Mouse (Mus musculus) granulocyte monocyte progenitor cell, adult 5-6 weeks (primary cell): ENCODE results near the gene Rab25. TPM values are rescaled to one million over a fixed set of nuclear protein-coding genes. Genes with fewer than 3 reads are reported as not detected.
A peak's percentile ranks its signal among the peaks of the same experiment; 100 is the strongest.

Experiments
- ATAC-seq: replicated peaks from 2 replicates; pipeline ENCODE4 v1.8.0; 2016; ENCODE audit warnings: mild to moderate bottlenecking, moderate TSS enrichment, inconsistent platforms; ENCODE audit not compliant: poor library complexity, severe bottlenecking
- total RNA-seq, 2 experiments: library from RNA; stranded (forward) in 1 of 2; stranded (reverse) in 1 of 2; fragments of 200-712, 200-1000 nt in 1 of 2; fragments of >200 nt in 1 of 2; fragmentation: Nextera tagmentation in 1 of 2; gene quantifications; 2 replicates each; pipeline ENCODE4 v1.2.3; 2014 to 2017

The Rab25 gene
- total RNA-seq, 2 experiments from 2014 or later = 1.2 TPM; not detected in 1

DNA sequence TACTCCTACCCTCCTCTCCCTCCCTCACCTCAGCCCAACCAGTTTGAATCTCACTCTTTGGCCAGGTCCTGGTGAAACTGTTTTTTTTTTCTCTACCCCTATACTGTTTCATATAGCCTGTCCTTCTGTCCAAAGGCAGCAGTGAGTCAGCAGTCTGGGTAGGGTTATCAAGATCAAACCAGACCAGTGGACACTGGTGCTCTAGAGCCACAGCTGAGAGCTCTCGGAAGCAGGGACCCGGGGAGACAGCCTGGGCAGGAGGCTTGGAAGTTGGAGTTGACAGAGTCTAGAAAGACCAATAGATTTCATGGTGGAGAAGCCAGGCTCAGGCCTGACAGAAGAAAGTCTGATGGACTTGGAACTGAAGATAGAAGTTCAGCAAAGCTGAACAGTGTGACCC, 20.5 kb upstream of the Rab25 start:
- no peak for ATAC-seq

DNA sequence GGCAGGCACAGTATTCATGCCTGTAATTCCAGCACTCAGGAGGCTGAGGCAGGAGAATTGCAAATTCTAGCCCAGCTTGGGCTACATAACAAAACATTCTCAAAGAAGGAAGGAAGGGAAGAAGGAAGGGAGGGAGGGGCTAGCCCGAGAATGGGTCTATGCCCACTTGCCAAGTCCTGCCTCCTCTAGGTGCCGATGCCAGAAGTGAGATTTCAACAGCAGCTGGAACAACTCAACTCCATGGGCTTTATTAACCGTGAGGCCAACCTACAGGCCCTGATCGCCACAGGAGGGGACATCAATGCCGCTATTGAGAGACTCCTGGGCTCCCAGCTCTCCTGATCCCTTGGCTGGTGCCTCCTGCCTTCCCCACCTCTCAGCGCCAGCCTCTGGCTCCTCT, 19.8 kb upstream of the Rab25 start:
- ATAC-seq = no peak

DNA sequence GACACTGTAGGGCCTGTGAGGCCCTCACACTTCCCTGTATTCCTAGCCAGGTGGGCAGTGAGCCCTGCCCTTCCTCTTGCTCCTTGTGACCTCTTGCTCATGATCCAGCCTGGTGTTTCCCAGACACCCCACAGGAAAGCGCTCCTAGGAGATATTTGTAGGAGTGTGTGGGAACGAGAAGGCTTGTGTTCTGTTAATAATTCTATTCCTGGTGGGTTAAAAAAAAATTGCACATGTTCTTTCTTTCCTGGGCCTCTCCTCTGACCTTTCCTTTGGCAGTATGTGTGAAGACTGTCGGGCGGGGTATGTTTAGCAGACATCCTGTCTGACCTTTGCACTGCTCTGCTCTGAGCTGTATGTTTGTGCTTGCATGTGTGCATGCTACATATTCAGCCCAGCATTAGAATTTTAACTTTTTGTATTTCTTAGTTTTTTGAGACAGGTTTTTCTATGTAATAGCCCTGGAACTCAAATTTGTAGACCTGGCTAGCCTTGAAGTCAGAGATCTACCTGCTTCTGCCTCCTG, 18.5 kb upstream of the Rab25 start:
- ATAC-seq = no peak

DNA sequence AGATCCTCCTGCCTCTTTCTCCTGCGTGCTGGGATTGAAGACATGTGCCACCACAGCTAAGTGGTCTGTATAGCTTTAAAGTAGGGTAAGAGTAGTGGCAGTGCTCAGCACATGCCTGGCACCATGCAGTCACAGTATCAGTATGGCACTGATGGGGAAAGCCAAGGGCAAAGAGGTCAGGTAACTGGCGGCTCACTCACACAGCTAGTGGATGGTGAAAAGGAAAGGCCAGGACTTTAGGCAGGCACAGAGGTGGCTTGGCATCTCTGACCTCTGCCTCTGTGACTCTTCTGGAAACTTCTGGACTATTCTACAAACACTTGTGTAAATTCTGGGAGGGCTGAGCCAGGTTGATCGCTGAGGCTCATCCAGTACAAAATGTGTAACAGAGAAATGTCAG, 18.0 kb upstream of the Rab25 start:
- no peak for ATAC-seq

DNA sequence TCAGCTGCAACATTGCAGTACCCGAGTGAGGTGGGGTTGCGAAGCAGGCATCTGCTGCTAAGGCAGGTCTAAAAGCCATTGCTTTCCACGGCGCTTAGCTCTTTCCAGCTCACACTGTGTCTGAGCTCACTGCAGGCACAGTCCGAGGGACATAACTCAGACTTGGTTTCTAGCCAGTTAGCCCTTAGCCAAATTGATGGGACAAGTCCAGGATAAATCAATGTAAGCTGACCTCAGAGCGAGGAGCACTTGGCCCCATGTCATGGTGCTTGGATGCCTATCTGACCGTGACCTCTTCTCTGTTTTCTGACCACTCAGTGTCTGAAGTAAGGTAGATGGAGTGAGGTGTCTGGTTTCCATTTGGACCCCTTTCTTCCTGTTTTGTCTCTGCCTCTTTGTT, 15.9 kb upstream of the Rab25 start:
- ATAC-seq = no peak

DNA sequence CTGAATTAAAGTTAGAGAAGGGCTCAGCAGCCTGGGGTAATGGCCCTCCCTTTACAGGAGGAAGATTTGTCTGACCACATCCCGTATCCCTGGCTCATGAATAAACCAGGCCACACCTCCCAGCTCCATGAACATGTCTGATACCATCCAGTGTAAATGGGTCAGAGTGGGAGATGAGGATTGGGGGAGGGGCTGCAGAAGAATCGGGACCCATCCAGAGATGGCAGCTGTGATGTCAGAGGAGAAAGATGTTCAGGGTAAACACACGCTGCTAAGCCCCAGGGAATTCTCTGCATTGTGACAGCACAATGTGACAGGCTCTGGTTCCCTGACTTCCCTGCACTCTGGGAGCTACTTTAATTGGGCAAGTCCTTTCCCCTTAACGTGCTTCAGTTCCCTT, 15.3 kb upstream of the Rab25 start:
- no peak for ATAC-seq

DNA sequence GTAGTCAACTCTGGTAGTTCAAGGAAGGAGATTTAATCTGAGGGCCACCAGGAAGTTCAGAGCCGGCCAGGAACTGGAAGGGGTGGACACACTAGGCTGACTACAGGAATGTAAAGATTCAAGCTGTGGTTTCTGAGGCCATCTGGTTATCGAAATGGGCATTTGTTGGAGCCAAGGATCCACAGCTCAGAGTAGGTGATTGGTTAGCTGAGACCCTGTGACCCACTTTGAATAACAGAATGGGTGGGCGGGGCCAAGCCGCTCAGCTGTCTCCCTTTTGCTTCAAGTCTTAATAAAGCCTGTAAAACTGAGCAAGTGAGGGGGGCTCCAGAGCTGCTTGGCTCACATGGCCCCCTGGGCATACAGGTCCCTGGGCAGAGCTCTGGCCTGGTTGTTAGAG, 13.9 kb upstream of the Rab25 start:
- ATAC-seq = no peak

DNA sequence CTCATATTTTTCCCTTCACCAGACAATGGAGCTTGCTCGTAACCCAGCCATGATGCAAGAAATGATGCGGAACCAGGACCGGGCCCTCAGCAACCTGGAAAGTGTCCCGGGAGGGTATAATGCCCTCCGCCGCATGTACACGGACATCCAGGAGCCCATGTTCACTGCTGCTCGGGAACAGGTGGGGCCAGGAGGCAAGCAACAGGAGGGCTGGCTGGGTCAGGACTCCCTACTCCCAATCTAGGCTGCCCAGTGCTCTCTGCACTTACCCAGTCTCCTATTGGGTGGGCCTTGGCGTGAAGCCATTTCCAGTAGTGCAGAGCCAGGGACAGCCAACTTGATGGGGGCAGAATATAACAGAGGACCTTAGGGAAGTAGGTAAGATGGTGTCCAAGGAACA, 11.5 kb upstream of the Rab25 start:
- no peak for ATAC-seq

DNA sequence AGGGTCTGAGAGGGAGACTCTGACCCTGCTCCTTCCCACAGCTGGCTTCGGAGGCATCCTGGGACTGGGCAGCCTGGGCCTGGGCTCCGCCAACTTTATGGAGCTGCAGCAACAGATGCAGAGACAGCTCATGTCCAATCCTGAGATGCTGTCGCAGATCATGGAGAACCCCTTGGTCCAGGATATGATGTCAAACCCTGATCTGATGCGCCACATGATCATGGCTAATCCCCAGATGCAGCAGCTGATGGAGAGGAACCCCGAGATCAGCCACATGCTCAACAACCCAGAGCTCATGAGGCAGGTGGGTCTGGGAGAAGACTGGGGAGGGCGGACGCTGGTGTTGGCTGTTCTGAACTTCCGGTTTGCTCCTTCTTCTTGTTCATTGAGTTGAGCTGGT, 8.5 kb upstream of the Rab25 start:
- ATAC-seq = no peak

DNA sequence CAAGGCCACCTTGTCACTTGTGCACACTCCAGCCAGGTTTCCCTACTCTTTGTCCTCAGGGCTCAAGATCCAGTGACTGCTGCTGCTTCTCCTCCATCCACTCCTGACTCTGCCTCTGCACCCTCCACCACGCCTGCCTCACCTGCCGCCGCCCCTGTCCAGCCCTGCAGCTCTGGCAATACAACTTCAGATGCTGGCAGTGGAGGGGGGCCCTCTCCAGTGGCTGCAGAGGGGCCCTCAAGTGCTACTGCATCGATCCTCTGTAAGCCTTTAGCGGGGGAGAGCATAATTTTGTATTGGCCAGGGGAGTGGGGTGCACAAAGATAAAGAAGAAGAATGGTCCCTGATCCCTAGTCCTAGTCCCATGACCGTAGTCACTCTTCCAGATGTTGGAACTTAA, 7.6 kb upstream of the Rab25 start:
- ATAC-seq = no peak

DNA sequence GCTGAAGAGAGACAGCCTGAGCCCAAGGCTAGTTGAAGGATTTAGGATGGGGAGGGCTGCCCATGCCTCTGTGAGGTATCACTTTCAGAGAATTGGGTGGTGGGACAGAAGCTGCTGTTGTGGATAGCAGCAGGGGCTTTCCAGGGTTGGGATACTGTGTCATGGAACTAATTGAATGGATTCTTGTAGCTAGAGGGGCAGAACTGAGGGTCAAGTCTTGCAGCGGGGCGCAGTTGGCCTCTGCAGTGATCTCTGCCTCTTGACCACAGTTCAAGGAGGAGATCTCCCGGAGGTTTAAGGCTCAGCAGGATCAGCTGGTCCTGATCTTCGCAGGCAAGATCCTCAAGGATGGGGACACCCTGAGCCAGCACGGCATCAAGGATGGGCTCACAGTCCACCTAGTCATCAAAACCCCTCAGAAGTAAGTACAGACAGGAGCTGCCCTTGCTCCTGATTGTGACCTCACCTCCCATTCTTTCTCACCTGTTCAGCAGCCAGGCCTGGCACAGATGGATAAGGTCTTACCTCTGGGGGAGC, 7.0 kb upstream of the Rab25 start:
- no peak for ATAC-seq

DNA sequence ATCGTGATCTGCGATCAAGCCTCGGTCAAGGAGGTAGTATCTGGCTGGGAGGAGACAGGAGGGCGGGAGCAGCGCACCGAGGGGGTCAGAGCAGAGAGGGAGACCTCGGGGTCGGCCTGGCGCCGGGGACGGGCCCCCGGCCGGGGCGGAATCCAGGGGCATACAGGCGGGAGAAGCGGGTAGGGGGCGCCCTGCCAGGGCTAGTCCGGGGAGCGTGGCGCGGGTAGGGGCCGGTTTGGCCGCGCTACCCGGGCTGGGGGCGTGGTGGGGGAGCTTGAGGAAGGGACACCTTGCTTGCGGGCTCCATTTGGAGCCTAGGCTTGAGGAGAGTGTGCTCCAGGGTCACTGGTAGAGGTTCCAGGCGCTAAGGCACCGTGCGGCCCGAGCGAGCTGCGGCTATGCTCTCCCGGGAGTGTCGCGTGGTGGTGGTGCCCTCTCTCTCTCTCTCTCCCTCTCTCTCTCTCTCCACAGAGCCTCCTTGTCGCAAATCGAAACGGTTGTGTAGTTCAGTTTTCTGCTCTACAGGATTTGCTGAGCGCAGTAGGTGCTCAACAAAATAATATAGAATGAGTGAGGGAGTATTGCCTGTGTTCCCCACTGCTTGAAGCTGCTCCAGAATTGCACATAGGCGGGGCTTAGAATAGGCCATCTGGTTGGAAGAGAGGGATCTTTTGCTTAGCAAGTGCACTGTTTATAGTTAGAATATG, 5.9 kb upstream of the Rab25 start:
- peak; percentile 8; the same call in 1 of the 2 replicates for ATAC-seq

DNA sequence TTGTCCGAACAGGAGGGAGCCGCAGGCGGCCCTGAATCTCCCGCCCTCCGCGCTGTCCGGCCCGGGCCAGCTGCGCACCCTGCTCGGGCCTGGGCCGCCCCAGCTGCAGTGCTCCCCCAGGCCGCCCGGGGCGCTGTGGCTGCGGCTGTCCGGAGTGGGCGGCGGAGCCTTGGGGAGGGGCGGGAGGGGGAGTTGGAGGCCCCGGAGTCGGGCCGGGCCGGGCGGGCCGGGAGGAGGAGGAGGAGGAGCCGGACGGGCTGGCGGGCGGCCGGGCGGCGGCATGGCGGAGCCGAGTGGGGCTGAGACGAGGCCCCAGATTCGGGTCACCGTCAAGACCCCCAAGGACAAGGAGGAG, 5.4 kb upstream of the Rab25 start, which contains the start of gene Ubqln4:
TSS of gene Ubqln4 (plus strand) at position 234 of the 355 bp plus-strand sequence.
- peak; percentile 66 for ATAC-seq

DNA sequence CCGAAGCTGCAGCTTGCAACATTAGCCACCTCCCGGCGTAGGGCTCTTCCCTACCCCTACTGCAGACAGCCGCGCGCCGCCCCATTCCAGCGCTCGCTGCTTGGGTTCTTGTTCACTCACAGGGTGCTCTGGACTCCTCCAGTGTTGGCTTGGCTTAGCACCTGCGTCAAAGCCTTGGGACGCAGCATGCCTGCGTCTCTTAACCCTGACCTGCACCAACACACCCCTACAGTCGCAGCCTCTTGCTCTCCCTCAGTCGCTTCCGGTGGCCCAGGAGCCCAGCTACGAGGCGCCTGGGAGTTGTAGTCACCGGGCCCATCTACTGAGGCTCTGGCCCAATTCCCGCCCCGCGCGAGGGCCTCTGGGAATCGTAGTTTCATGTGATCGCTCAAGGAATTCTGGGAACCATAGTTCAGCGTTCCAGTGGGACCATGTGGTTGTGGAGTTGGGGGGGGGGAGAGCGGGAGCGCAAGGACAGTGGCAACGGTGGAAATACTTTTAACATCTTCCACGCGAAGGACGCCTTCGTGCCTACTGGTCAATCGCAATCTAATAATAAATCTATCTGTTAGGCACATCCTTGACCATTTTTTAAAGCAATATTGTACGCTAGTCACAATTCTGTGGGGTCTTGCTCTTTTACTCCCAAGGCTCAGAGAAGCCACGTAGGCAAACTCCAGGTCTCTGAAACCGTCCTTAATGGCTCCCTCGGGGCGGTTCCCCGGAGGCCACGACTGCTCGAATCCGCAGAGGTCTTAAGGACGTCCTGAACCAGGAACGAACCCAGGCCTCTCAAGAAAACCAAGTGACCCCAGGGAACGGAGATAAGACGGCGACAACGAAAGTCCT, 4.8 kb upstream of the Rab25 start, which contains the start of gene Lamtor2:
TSS of gene Lamtor2 (minus strand) at position 399 of the 849 bp plus-strand sequence.
- ATAC-seq = peak; percentile 79

DNA sequence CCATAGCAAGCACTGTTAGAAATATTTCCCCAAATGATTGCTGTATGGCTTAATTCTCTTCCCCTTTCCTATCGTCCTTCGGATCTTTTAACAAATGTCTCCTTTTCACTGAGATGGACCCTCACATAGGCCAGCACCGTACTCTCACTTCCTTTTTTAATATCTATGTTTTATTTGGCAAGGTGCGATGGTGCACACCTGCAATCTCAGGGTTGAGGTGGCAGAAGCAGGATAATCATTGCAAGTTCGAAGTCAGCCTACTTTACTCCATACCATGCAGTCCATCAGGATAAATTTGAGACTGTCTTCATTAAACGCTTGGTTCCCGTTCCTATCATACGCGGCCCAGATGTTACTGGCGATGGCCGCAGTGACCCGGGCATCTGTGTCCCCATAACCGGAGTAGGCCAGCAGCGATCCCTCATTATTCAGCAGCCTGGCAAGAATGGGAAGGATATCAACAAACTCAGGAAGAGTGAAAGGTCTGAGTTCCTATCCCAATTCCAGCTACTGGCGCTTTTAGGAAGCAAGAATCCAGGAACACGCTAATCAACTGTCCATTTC, 4.1 kb upstream of the Rab25 start:
- ATAC-seq = no peak

DNA sequence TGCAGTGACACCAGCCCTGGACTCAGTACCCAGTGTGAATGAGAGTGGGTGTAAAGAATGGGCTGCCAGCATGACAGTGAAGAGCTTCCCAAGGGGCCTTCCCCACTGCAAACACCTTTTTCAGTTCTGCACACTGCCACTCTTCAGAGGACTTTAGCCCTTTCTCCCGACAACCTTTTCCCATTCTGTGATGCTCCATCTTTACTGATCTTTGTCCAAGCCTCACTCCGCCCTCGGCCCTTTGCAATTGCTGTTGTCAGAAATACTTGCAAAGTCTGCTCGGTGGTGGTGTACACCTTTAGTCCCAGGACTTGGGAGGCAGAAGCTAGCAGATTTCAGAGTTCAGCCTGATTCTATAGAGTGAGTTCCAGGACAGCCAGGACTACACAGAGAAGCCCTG, 3.5 kb upstream of the Rab25 start:
- ATAC-seq = no peak

DNA sequence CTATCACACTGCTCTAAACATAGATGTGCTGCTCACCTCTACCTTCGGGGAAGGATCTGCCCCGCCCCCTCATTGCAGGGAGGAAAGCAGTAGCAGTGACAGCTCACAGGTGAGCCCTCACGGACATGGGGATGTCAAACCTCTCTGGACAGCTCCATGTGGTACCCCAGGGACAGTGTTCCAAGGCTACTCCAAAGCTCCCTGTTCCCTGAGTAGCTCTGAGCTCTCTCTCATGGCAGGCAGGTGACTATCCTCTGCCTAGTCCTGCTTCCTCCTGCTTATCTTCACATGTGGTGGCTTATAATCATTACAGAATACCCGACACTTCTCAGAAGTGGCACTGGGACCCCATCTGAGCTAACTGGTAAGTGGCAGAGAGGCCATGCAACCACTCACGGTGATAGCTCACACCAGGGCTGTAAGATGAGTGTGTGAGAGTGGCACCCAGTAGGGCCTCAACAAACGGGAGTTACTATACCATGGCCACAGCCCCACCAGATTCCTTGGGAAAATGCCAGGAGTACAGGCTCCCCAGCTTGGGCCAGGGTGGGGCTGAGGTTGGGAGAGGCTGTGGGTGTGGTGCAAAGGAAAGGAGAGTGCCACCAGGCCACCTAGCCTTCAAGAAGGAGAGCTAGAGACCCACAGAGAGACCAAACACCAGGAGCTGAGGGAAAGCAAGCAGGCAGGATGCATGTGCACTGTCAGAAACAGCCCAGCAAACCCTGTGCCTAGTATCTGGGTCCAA, 1.3 kb downstream of the Rab25 start:
- no peak for ATAC-seq

DNA sequence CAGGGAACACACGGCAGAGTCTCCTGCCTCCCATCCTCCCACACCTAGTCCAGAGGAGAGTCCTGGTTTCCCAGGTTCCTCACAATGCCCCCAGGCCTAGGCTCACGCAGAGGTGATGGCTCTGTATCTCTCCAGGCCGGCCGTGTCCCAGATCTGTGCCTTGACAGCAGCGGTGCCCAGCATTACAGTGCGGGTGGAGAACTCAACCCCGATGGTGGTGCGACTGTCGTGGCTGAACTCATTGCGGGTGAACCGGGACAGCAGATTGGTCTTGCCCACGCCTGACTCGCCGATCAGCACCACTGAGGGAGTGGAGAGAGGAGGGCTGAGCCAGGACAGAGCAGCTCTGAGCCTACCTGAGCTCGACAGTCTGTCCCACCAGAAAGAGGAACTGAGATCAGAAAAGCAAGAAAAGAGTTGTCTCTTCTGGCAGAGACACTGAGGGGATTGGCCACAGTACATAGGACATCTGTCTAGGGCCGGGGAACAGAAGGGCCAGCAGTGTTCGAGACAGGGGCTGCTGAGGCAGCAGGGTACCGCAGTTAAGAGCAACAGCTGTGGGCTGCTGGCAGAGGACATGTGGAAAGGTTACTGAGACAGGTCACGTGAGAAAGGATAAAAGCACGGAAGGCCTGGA, 3.0 kb downstream of the Rab25 start:
- ATAC-seq = peak; percentile 68

DNA sequence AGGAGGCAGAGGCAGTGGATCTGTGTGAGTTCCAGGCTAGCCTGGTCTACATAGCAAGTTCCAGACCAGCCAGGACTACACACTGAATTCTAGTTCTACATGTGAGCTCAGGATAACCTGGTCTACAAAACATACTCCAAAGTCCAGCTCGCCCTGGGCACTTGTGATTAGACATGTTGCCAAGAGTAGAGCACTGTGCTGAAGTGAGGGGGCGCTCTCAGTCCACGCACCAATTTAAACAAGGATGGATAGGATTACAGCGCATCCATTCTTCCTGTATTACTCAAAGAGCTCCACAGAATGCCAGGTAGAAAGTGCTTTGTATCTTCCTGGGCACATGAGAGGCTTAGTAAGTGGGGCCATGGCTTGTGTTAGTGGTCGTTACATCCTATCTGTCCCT, 3.6 kb downstream of the Rab25 start:
- 0 out of 2 replicates have a peak, but pooled peaks have one; percentile 24 for ATAC-seq
